Mouse (Mus musculus): ENCODE measurements at regions not wholly inside any gene's neighbourhood (a gene's known extent, or its start where the extent isn't known, plus 50 kb on each side); places are given as distances from the start of the nearest gene placed in this dataset.

DNA sequence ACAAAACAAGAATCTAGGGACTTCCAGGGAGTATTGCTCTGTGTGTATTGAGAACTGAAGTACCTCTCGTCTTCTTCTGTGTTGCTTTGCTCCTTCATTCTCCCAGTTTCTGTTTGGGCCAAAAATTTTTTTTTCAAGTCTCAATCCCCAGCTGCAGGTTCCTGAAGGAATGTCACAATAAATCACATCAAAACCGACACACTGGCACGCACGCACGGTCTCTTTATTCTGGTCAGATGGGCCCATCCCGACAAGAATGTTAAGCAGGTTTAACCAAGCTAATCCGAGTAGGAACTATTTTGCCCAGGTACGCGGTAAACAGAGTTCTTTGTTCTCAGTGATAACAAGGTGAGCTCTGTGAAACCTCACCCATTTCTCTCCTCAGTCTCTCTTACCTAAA, 118.3 kb upstream of the Lef1 start:
- no peak for ATAC-seq (replicated peaks; ENCODE audit: insufficient number of reproducible peaks, low FRiP score, low TSS enrichment)

DNA sequence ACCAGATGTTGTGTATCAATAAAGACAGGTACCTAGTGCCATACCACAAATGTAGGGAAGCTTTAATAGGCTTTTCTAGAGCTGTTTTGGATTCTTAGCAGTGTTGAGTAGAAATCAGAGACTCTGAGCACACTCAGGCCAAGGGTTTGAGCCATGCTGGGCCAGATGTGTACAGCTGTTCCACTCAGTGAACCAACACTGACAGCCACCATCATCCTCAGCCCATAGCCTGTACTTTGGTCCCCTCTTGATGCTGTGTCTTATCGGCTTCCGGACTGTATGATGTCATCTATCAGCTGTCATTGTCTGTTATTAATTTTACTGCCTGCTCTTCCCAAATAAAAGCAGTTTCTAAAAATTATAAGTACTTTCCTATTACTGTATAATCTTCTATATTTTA, 123.6 kb upstream of the Lef1 start:
- Histone ChIP-seq H3K4me1 (ENCODE audit: control insufficient read depth, insufficient read depth, low read length) (no peaks in the 10 kb centered on the region), H3K27me3 (ENCODE audit: control insufficient read depth, insufficient read depth, low read length) (no peaks in the 10 kb centered on the region), H3K4me2 (no peak overlapping the region), H3K4me3 (ENCODE audit: low read depth, low read length) (no peak overlapping the region), H3K9me3 (replicated peaks; ENCODE audit: control insufficient read depth, low read length) (no peaks in the 10 kb centered on the region), H3K9ac (ENCODE audit: low read depth, low read length) (no peak overlapping the region), H3K36me3 (ENCODE audit: control insufficient read depth, insufficient read depth, low read length) (no peaks in the 10 kb centered on the region), H3K27ac (ENCODE audit: low read depth, low read length) (no peak overlapping the region)
- no peak for ATAC-seq (replicated peaks; ENCODE audit: insufficient number of reproducible peaks, low FRiP score, low TSS enrichment)
- 77% methylated on average over 2 of the region's 2 CpGs for WGBS (ENCODE audit: insufficient replicate concordance)

More for the DNA sequence above, 118.3 kb upstream of the Lef1 start:
- H3K9me3 ChIP-seq (replicated peaks; ENCODE audit: control insufficient read depth, low read length), result no peaks in the 10 kb centered on the region
- H3K27me3 ChIP-seq (ENCODE audit: control insufficient read depth, insufficient read depth, low read length), result no peaks in the 10 kb centered on the region
- H3K27ac ChIP-seq (ENCODE audit: low read depth, low read length), result no peak overlapping the region
- H3K4me1 ChIP-seq (ENCODE audit: control insufficient read depth, insufficient read depth, low read length), result no peaks in the 10 kb centered on the region
- H3K4me3 ChIP-seq (ENCODE audit: low read depth, low read length), result no peak overlapping the region
- no peaks in the 10 kb centered on the region for H3K36me3 ChIP-seq (ENCODE audit: control insufficient read depth, insufficient read depth, low read length)
- WGBS (ENCODE audit: insufficient replicate concordance), result 67% methylated on average over 9 of the region's 9 CpGs
- H3K9ac ChIP-seq (ENCODE audit: low read depth, low read length), result no peak overlapping the region
- no peak overlapping the region for H3K4me2 ChIP-seq

DNA sequence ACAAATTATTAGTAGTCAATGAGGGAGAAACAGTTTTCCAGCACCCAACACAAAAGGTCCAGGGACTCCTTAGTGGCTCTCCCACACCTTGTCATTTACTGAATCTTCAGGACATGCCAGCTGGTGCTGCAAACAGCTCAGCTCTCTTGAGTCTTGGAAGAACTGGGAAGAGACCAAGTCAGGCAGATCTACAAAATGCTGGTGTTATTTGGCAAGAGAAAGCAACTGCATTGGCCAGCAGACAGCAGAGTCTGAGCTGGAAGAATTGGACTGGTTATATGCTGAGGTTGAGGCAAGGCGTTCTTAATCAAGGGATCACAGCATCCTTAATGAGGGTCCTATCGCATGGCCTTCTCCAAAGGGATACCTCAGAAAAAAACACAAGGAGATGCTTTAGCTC, 124.2 kb upstream of the Lef1 start:
- no peak overlapping the region for H3K4me2 ChIP-seq
- 95% methylated on average over 2 of the region's 2 CpGs for WGBS (ENCODE audit: insufficient replicate concordance)
- no peak for ATAC-seq (replicated peaks; ENCODE audit: insufficient number of reproducible peaks, low FRiP score, low TSS enrichment)

DNA sequence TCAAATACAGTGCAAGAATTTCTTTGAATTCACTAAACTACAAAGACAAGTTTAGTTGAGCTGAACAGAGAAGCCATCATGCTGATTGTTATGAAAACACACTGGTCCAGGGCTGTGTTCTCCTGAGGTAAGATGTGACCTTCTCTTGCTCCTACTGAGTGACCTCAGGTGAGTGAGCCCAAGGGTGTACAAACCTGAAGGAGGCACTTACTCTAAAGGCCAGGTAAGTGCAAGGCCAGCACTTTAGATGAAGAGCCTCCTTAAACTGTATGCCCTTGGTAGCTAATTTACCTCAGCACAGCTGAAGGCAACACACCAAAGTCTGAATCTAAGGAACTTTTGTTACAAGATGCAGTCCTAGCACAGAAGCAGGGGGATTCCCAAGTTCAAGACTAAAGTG, 128.7 kb upstream of the Lef1 start:
- Histone ChIP-seq H3K27ac (ENCODE audit: low read depth, low read length) (no peak overlapping the region), H3K4me2 (no peak overlapping the region), H3K9ac (ENCODE audit: low read depth, low read length) (no peak overlapping the region), H3K36me3 (ENCODE audit: control insufficient read depth, insufficient read depth, low read length) (no peaks in the 10 kb centered on the region), H3K9me3 (replicated peaks; ENCODE audit: control insufficient read depth, low read length) (no peaks in the 10 kb centered on the region), H3K4me3 (ENCODE audit: low read depth, low read length) (no peak overlapping the region), H3K4me1 (ENCODE audit: control insufficient read depth, insufficient read depth, low read length) (peaks cover 14% of the 10 kb centered on the region), H3K27me3 (ENCODE audit: control insufficient read depth, insufficient read depth, low read length) (no peaks in the 10 kb centered on the region)
- no peak for ATAC-seq (replicated peaks; ENCODE audit: insufficient number of reproducible peaks, low FRiP score, low TSS enrichment)

More for the DNA sequence above, 124.2 kb upstream of the Lef1 start:
- Histone ChIP-seq H3K36me3 (ENCODE audit: control insufficient read depth, insufficient read depth, low read length) (no peaks in the 10 kb centered on the region), H3K9me3 (replicated peaks; ENCODE audit: control insufficient read depth, low read length) (no peaks in the 10 kb centered on the region), H3K4me3 (ENCODE audit: low read depth, low read length) (no peak overlapping the region), H3K4me1 (ENCODE audit: control insufficient read depth, insufficient read depth, low read length) (no peaks in the 10 kb centered on the region), H3K27ac (ENCODE audit: low read depth, low read length) (no peak overlapping the region), H3K9ac (ENCODE audit: low read depth, low read length) (no peak overlapping the region), H3K27me3 (ENCODE audit: control insufficient read depth, insufficient read depth, low read length) (no peaks in the 10 kb centered on the region)

DNA sequence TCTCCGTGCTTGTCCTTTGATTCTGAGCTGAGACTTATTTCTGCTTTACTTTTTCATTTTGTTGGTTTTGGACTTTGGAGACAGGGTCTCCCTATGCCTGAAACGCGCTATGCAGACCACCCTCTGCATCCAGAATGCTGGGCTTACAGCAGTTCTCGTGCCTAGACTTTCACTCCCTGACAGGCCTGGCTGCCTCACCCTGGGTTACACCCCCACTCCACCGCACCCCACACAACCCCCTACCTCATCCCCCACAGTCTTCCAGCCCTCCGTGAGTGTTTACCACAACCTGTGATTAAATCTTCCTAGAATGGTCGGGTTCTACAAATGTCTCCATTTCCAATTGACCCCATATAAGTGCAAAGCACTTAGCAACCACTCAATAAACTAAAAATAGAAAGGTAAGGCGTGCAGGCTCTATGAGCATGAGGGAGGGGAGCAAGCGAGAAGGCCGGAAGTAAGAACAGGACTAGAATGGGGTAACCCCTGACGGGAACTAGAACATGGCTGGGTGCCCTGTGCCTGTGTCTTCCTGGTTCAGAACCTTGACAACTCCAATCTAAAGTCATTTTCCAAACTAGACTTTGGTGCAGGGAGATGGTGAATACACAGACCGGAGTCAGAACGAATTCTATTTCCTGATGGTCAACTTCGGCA, 131.2 kb upstream of the Lef1 start:
- H3K27me3 ChIP-seq (ENCODE audit: control insufficient read depth, insufficient read depth, low read length), result no peaks in the 10 kb centered on the region
- no peak overlapping the region for H3K27ac ChIP-seq (ENCODE audit: low read depth, low read length)
- no peaks in the 10 kb centered on the region for H3K9me3 ChIP-seq (replicated peaks; ENCODE audit: control insufficient read depth, low read length)
- H3K4me2 ChIP-seq, result peak overlapping the region; percentile 53
- no peak for ATAC-seq (replicated peaks; ENCODE audit: insufficient number of reproducible peaks, low FRiP score, low TSS enrichment)
- no peak overlapping the region for H3K4me3 ChIP-seq (ENCODE audit: low read depth, low read length)
- H3K4me1 ChIP-seq (ENCODE audit: control insufficient read depth, insufficient read depth, low read length), result peaks cover 14% of the 10 kb centered on the region
- no peaks in the 10 kb centered on the region for H3K36me3 ChIP-seq (ENCODE audit: control insufficient read depth, insufficient read depth, low read length)
- 47% methylated on average over 14 of the region's 14 CpGs for WGBS (ENCODE audit: insufficient replicate concordance)
- no peak overlapping the region for H3K9ac ChIP-seq (ENCODE audit: low read depth, low read length)

DNA sequence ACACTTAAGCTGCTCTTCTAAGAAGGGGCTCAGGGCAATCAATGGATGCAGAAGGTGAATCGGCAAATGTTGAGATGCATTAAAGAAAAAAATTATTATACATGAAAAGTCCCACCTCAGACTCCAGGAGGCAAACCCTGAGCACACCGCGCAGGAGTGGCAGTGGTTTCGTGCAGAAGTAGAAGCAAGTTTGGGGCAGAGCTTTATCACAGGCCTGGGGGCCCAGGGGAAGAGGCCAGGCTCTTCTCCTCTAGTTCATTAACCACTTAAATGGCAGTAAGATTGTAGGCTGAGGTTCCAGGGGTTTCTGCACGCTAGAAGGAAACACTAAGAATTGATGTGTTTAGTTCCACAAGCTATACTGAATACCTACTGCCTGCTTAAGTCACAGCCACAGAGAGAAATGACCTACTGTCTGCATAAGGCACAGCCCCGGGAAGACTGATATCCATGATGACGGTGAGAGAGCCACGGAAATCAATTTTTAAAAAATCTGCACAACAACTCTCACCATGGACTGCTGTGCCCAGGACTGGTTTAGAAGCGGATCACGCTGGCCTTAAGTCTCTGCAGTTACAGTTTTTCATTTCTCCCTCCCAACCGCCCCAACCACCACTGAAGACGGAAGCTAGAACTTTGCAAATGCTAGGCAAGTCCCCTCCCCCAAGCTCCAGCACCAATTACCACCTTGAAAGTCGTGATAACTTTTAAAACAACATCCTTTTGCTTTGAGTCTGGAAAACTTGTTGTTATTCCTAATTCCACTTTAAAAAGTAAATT, 132.2 kb upstream of the Lef1 start:
- Histone ChIP-seq H3K27ac (ENCODE audit: low read depth, low read length) (no peak overlapping the region), H3K36me3 (ENCODE audit: control insufficient read depth, insufficient read depth, low read length) (no peaks in the 10 kb centered on the region), H3K9me3 (replicated peaks; ENCODE audit: control insufficient read depth, low read length) (no peaks in the 10 kb centered on the region), H3K27me3 (ENCODE audit: control insufficient read depth, insufficient read depth, low read length) (no peaks in the 10 kb centered on the region), H3K4me2 (peak overlapping the region; percentile 53), H3K4me1 (ENCODE audit: control insufficient read depth, insufficient read depth, low read length) (peaks cover 14% of the 10 kb centered on the region), H3K9ac (ENCODE audit: low read depth, low read length) (no peak overlapping the region), H3K4me3 (ENCODE audit: low read depth, low read length) (no peak overlapping the region)
- no peak for ATAC-seq (replicated peaks; ENCODE audit: insufficient number of reproducible peaks, low FRiP score, low TSS enrichment)
- 27% methylated on average over 13 of the region's 13 CpGs for WGBS (ENCODE audit: insufficient replicate concordance)

DNA sequence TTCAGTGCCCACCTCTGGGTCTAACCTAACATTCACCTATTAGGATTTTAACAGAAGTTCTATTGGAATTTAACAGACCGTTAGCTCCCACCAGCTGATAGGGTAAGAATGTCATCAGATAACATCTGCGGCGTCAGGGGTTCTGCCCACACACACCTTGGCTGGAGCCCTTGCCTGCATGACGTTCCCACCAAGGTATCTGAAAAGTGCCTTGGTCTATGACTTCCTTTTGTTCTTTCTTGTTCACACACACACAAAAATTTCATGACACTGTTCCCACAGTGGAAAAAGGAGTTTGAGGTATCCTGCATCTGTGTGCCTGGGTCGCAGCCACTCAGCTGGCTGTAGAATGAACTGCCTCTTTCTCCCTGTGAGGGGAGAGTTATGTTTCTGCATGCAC, 134.1 kb upstream of the Lef1 start:
- H3K4me2 ChIP-seq, result no peak overlapping the region
- H3K9ac ChIP-seq (ENCODE audit: low read depth, low read length), result no peak overlapping the region
- ATAC-seq (replicated peaks; ENCODE audit: insufficient number of reproducible peaks, low FRiP score, low TSS enrichment), result no peak
- 28% methylated on average over 5 of the region's 5 CpGs for whole genome bisulfite sequencing (ENCODE audit: insufficient replicate concordance)
- no peaks in the 10 kb centered on the region for H3K27me3 ChIP-seq (ENCODE audit: control insufficient read depth, insufficient read depth, low read length)
- no peak overlapping the region for H3K4me3 ChIP-seq (ENCODE audit: low read depth, low read length)
- no peaks in the 10 kb centered on the region for H3K36me3 ChIP-seq (ENCODE audit: control insufficient read depth, insufficient read depth, low read length)
- no peak overlapping the region for H3K27ac ChIP-seq (ENCODE audit: low read depth, low read length)
- no peaks in the 10 kb centered on the region for H3K9me3 ChIP-seq (replicated peaks; ENCODE audit: control insufficient read depth, low read length)
- H3K4me1 ChIP-seq (ENCODE audit: control insufficient read depth, insufficient read depth, low read length), result peaks cover 14% of the 10 kb centered on the region

DNA sequence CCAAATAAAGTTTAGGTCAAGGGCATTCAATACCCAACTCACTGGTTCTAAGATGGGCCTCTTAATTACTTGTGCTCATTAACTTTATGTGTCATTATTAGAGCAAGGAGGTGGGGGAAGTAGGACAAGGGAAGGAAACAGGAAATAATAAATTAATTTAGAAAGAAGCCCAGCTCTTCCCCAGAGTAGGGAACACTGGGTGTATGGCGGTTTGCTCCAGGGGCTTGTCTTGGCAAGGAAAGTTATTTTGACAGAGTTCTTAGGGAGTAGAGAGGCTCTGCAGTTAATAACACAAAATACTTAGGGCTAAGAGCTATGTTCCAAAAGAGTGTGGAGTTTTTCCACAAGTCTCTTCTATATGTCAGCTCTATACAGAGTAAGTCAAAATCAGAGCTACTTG, 135.0 kb upstream of the Lef1 start:
- Histone ChIP-seq H3K27me3 (ENCODE audit: control insufficient read depth, insufficient read depth, low read length) (no peaks in the 10 kb centered on the region), H3K4me2 (no peak overlapping the region), H3K4me3 (ENCODE audit: low read depth, low read length) (no peak overlapping the region), H3K9ac (ENCODE audit: low read depth, low read length) (no peak overlapping the region), H3K4me1 (ENCODE audit: control insufficient read depth, insufficient read depth, low read length) (peaks cover 14% of the 10 kb centered on the region), H3K9me3 (replicated peaks; ENCODE audit: control insufficient read depth, low read length) (no peaks in the 10 kb centered on the region), H3K36me3 (ENCODE audit: control insufficient read depth, insufficient read depth, low read length) (no peaks in the 10 kb centered on the region), H3K27ac (ENCODE audit: low read depth, low read length) (no peak overlapping the region)
- 66% methylated on average over 1 of the region's 1 CpGs for WGBS (ENCODE audit: insufficient replicate concordance)
- no peak for ATAC-seq (replicated peaks; ENCODE audit: insufficient number of reproducible peaks, low FRiP score, low TSS enrichment)

DNA sequence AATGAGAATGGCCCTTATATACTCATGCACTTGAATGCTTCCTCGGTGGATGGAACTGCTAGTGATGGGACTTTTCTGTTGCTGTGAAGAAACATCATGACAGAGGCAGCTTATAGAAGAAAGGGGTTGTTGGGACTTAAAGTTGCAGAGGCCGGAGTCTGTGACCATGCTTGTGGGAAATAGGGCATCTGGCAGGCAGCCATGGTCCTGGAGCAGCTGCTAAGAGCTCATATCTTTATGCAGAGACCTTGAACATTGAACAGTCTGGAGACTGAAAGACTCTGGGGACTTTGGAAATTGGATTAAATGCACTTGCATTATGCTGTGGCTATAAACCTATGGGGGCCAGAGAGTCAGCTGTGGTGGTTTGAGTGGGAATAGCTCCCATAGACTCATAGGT, 138.1 kb upstream of the Lef1 start:
- ATAC-seq (replicated peaks; ENCODE audit: insufficient number of reproducible peaks, low FRiP score, low TSS enrichment), result no peak
- Histone ChIP-seq H3K9ac (ENCODE audit: low read depth, low read length) (no peak overlapping the region), H3K9me3 (replicated peaks; ENCODE audit: control insufficient read depth, low read length) (no peaks in the 10 kb centered on the region), H3K36me3 (ENCODE audit: control insufficient read depth, insufficient read depth, low read length) (no peaks in the 10 kb centered on the region), H3K27ac (ENCODE audit: low read depth, low read length) (no peak overlapping the region), H3K4me3 (ENCODE audit: low read depth, low read length) (no peak overlapping the region), H3K27me3 (ENCODE audit: control insufficient read depth, insufficient read depth, low read length) (no peaks in the 10 kb centered on the region), H3K4me1 (ENCODE audit: control insufficient read depth, insufficient read depth, low read length) (no peaks in the 10 kb centered on the region), H3K4me2 (no peak overlapping the region)
- WGBS (ENCODE audit: insufficient replicate concordance), result 74% methylated on average over 2 of the region's 2 CpGs

Measured in heart, embryonic 11.5 days (tissue).